Mouse (Mus musculus): ENCODE results near the gene B4galt2. TPM values are rescaled to one million over a fixed set of nuclear protein-coding genes. Genes with fewer than 3 reads are reported as not detected.

B4galt2 gene
- polyA plus RNA-seq, 1 experiment from 2014 or later = 47.9 TPM

GRCm38 (mm10) chr4:117912685-117913273 lies 29.5 kb upstream of the B4galt2 start:
- H3K4me2 ChIP-seq (ENCODE audit: low read length) = peak overlapping the region; percentile 100
- peak overlapping the region; percentile 86 for H3K4me3 ChIP-seq (replicated peaks; ENCODE audit: low read length)
- peak overlapping the region; percentile 75 for H3K9ac ChIP-seq (replicated peaks; ENCODE audit: low read depth, low read length)
- 68% methylated on average over 7 of the region's 7 CpGs for WGBS
- H3K36me3 ChIP-seq (ENCODE audit: control insufficient read depth, insufficient read depth) = peaks cover 6% of the 10 kb centered on the region
- H3K27me3 ChIP-seq (replicated peaks; ENCODE audit: control insufficient read depth, insufficient read depth, low read length) = no peaks in the 10 kb centered on the region
- H3K27ac ChIP-seq (ENCODE audit: low read length) = no peak overlapping the region
- H3K9me3 ChIP-seq (ENCODE audit: control insufficient read depth, low read length) = no peaks in the 10 kb centered on the region
- peaks cover 54% of the 10 kb centered on the region for H3K4me1 ChIP-seq (replicated peaks; ENCODE audit: control insufficient read depth, insufficient read depth, low read length)
- ATAC-seq = no peak

DNA sequence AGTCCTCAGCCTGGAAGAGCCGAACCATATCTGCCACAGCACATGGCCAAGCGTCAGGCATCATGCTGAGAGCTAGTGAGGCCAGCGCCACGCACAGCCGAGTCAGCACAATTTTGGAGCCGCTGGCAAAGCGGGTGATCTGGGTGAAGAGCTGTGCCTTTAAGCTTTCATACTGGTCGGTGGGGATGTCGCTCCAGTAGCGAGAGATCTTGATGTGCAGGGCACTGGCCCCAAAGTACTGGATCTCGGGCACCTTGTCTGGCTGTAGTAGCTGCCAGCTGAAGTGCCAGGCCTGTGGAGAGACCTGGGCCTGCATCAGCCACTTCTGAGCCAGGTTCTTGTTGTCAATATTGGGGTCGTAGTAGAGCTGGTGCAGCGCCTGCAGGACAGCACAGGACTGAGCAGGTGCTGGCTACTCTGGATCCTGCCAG lies 28.9 kb upstream of the B4galt2 start:
- Histone ChIP-seq H3K9me3 (ENCODE audit: control insufficient read depth, low read length) (no peaks in the 10 kb centered on the region), H3K4me1 (replicated peaks; ENCODE audit: control insufficient read depth, insufficient read depth, low read length) (peaks cover 56% of the 10 kb centered on the region), H3K9ac (replicated peaks; ENCODE audit: low read depth, low read length) (no peak overlapping the region), H3K4me3 (replicated peaks; ENCODE audit: low read length) (no peak overlapping the region), H3K36me3 (ENCODE audit: control insufficient read depth, insufficient read depth) (peaks cover 6% of the 10 kb centered on the region), H3K27ac (ENCODE audit: low read length) (no peak overlapping the region), H3K27me3 (replicated peaks; ENCODE audit: control insufficient read depth, insufficient read depth, low read length) (no peaks in the 10 kb centered on the region), H3K4me2 (ENCODE audit: low read length) (no peak overlapping the region)
- WGBS = 86% methylated on average over 13 of the region's 13 CpGs
- no peak for ATAC-seq

- Histone ChIP-seq H3K9me3 (ENCODE audit: control insufficient read depth, low read length) (no peaks in the 10 kb centered on the region), H3K36me3 (ENCODE audit: control insufficient read depth, insufficient read depth) (peaks cover 9% of the 10 kb centered on the region), H3K27me3 (replicated peaks; ENCODE audit: control insufficient read depth, insufficient read depth, low read length) (no peaks in the 10 kb centered on the region), H3K4me1 (replicated peaks; ENCODE audit: control insufficient read depth, insufficient read depth, low read length) (peaks cover 49% of the 10 kb centered on the region), H3K4me2 (ENCODE audit: low read length) (peak overlapping the region; percentile 40), H3K27ac (ENCODE audit: low read length) (peak overlapping the region; percentile 63), H3K9ac (replicated peaks; ENCODE audit: low read depth, low read length) (peak overlapping the region; percentile 37; the same call in 1 of the 2 replicates), H3K4me3 (replicated peaks; ENCODE audit: low read length) (peak overlapping the region; percentile 13)
- peak; percentile 93 for ATAC-seq
- 36% methylated on average over 8 of the region's 8 CpGs for WGBS
Observed at GRCm38 (mm10) chr4:117908834-117909453, 25.7 kb upstream of the B4galt2 start.

GRCm38 (mm10) chr4:117906196-117906595 lies 22.9 kb upstream of the B4galt2 start:
- Histone ChIP-seq H3K9ac (replicated peaks; ENCODE audit: low read depth, low read length) (no peak overlapping the region), H3K4me3 (replicated peaks; ENCODE audit: low read length) (no peak overlapping the region), H3K27ac (ENCODE audit: low read length) (no peak overlapping the region), H3K9me3 (ENCODE audit: control insufficient read depth, low read length) (no peaks in the 10 kb centered on the region), H3K4me2 (ENCODE audit: low read length) (no peak overlapping the region), H3K27me3 (replicated peaks; ENCODE audit: control insufficient read depth, insufficient read depth, low read length) (no peaks in the 10 kb centered on the region), H3K4me1 (replicated peaks; ENCODE audit: control insufficient read depth, insufficient read depth, low read length) (peaks cover 32% of the 10 kb centered on the region), H3K36me3 (ENCODE audit: control insufficient read depth, insufficient read depth) (peaks cover 20% of the 10 kb centered on the region)
- WGBS = 82% methylated on average over 3 of the region's 3 CpGs
- no peak for ATAC-seq

GRCm38 (mm10) chr4:117904761-117905160 lies 21.5 kb upstream of the B4galt2 start:
- no peak overlapping the region for H3K27ac ChIP-seq (ENCODE audit: low read length)
- H3K9me3 ChIP-seq (ENCODE audit: control insufficient read depth, low read length) = no peaks in the 10 kb centered on the region
- no peaks in the 10 kb centered on the region for H3K27me3 ChIP-seq (replicated peaks; ENCODE audit: control insufficient read depth, insufficient read depth, low read length)
- H3K4me3 ChIP-seq (replicated peaks; ENCODE audit: low read length) = no peak overlapping the region
- peaks cover 25% of the 10 kb centered on the region for H3K4me1 ChIP-seq (replicated peaks; ENCODE audit: control insufficient read depth, insufficient read depth, low read length)
- no peak overlapping the region for H3K9ac ChIP-seq (replicated peaks; ENCODE audit: low read depth, low read length)
- ATAC-seq = no peak
- peaks cover 34% of the 10 kb centered on the region for H3K36me3 ChIP-seq (ENCODE audit: control insufficient read depth, insufficient read depth)
- WGBS = 87% methylated on average over 8 of the region's 8 CpGs
- no peak overlapping the region for H3K4me2 ChIP-seq (ENCODE audit: low read length)

- Histone ChIP-seq H3K9ac (replicated peaks; ENCODE audit: low read depth, low read length) (no peak overlapping the region), H3K27me3 (replicated peaks; ENCODE audit: control insufficient read depth, insufficient read depth, low read length) (no peaks in the 10 kb centered on the region), H3K4me1 (replicated peaks; ENCODE audit: control insufficient read depth, insufficient read depth, low read length) (peaks cover 19% of the 10 kb centered on the region), H3K27ac (ENCODE audit: low read length) (no peak overlapping the region), H3K36me3 (ENCODE audit: control insufficient read depth, insufficient read depth) (peaks cover 40% of the 10 kb centered on the region), H3K4me2 (ENCODE audit: low read length) (no peak overlapping the region), H3K4me3 (replicated peaks; ENCODE audit: low read length) (no peak overlapping the region), H3K9me3 (ENCODE audit: control insufficient read depth, low read length) (no peaks in the 10 kb centered on the region)
- WGBS = 73% methylated on average over 10 of the region's 10 CpGs
- ATAC-seq = peak; percentile 24; the same call in 1 of the 2 replicates
Observed at GRCm38 (mm10) chr4:117904094-117904493, 20.8 kb upstream of the B4galt2 start.

DNA sequence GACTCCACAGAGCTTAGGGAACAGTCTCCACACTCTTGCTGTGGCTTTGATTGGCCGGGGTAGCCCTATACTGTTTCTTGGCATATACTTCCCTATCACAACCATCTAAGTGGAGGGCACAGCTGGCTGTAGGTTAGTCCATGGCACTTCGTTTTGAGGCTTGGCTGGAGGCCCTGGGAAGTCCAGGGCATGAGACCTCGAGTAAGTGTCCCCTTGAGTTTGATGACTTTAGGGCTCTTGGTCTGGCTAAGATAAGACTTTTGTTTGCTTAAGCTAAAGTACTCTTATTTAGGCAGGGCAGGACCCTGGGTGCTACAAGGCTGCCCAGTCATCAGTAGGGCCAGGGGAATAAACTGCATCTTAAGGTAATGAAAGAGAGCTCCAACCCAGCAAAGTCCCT lies 14.8 kb upstream of the B4galt2 start:
- H3K36me3 ChIP-seq (ENCODE audit: control insufficient read depth, insufficient read depth) = peaks cover 56% of the 10 kb centered on the region
- 89% methylated on average over 3 of the region's 3 CpGs for WGBS

GRCm38 (mm10) chr4:117896031-117896430 lies 12.7 kb upstream of the B4galt2 start:
- 98% methylated on average over 6 of the region's 6 CpGs for WGBS

More for the DNA sequence above, 14.8 kb upstream of the B4galt2 start:
- H3K4me2 ChIP-seq (ENCODE audit: low read length) = no peak overlapping the region
- no peak for ATAC-seq
- H3K27me3 ChIP-seq (replicated peaks; ENCODE audit: control insufficient read depth, insufficient read depth, low read length) = no peaks in the 10 kb centered on the region
- H3K4me3 ChIP-seq (replicated peaks; ENCODE audit: low read length) = no peak overlapping the region
- no peak overlapping the region for H3K9ac ChIP-seq (replicated peaks; ENCODE audit: low read depth, low read length)
- no peak overlapping the region for H3K27ac ChIP-seq (ENCODE audit: low read length)
- H3K4me1 ChIP-seq (replicated peaks; ENCODE audit: control insufficient read depth, insufficient read depth, low read length) = no peaks in the 10 kb centered on the region
- H3K9me3 ChIP-seq (ENCODE audit: control insufficient read depth, low read length) = no peaks in the 10 kb centered on the region

GRCm38 (mm10) chr4:117895339-117895738 lies 12.1 kb upstream of the B4galt2 start:
- H3K27me3 ChIP-seq (replicated peaks; ENCODE audit: control insufficient read depth, insufficient read depth, low read length) = no peaks in the 10 kb centered on the region
- H3K4me2 ChIP-seq (ENCODE audit: low read length) = no peak overlapping the region
- peaks cover 13% of the 10 kb centered on the region for H3K4me1 ChIP-seq (replicated peaks; ENCODE audit: control insufficient read depth, insufficient read depth, low read length)
- H3K9me3 ChIP-seq (ENCODE audit: control insufficient read depth, low read length) = no peaks in the 10 kb centered on the region
- H3K9ac ChIP-seq (replicated peaks; ENCODE audit: low read depth, low read length) = no peak overlapping the region
- peaks cover 34% of the 10 kb centered on the region for H3K36me3 ChIP-seq (ENCODE audit: control insufficient read depth, insufficient read depth)
- no peak for ATAC-seq
- WGBS = 85% methylated on average over 7 of the region's 7 CpGs
- H3K4me3 ChIP-seq (replicated peaks; ENCODE audit: low read length) = no peak overlapping the region
- H3K27ac ChIP-seq (ENCODE audit: low read length) = no peak overlapping the region

More at GRCm38 (mm10) chr4:117896031-117896430, 12.7 kb upstream of the B4galt2 start:
- ATAC-seq = no peak
- Histone ChIP-seq H3K4me3 (replicated peaks; ENCODE audit: low read length) (no peak overlapping the region), H3K36me3 (ENCODE audit: control insufficient read depth, insufficient read depth) (peaks cover 41% of the 10 kb centered on the region), H3K27ac (ENCODE audit: low read length) (no peak overlapping the region), H3K4me2 (ENCODE audit: low read length) (no peak overlapping the region), H3K9me3 (ENCODE audit: control insufficient read depth, low read length) (no peaks in the 10 kb centered on the region), H3K4me1 (replicated peaks; ENCODE audit: control insufficient read depth, insufficient read depth, low read length) (peaks cover 7% of the 10 kb centered on the region), H3K9ac (replicated peaks; ENCODE audit: low read depth, low read length) (no peak overlapping the region), H3K27me3 (replicated peaks; ENCODE audit: control insufficient read depth, insufficient read depth, low read length) (no peaks in the 10 kb centered on the region)

Data from forebrain, embryonic 16.5 days (tissue).